Mouse (Mus musculus): Measurements from ENCODE around the gene Itgb6. TPM values are rescaled to one million over a fixed set of nuclear protein-coding genes. Genes with fewer than 3 reads are reported as not detected.

Gene Itgb6
- polyA plus RNA-seq, 1 experiment = not detected

DNA sequence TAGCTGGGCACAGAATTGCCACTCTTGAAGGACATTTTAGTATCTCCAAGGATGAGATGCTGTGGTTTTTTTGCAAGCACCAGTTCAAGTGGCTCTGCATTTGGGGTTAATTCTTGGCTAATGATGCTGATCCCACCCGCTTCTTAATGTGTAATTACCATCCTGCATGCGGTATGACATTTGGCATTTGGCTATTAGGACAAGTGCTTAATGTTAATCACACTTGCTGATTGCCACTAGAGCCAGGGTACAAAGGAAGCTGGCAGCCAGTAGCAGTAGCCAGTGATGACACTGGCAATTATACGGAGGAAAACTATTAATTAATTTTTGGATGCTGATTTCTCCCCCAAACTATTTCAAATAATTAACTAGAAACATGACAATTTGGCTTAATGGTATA lies 86.0 kb downstream of the Itgb6 start:
- H3K4me3 ChIP-seq (ENCODE audit: insufficient read depth, low read length) = no peak overlapping the region
- no peaks in the 10 kb centered on the region for H3K4me1 ChIP-seq (ENCODE audit: control insufficient read depth, insufficient read depth, low read length)
- H3K27ac ChIP-seq (ENCODE audit: insufficient read depth, low read depth, low read length) = no peak overlapping the region
- TF ChIP-seq POLR2A (IDR thresholded peaks at IDR 0.05; ENCODE audit: borderline replicate concordance, low read depth, low read length) (no peak), CTCF (IDR thresholded peaks at IDR 0.05; ENCODE audit: low read depth, low read length) (no peak)

DNA sequence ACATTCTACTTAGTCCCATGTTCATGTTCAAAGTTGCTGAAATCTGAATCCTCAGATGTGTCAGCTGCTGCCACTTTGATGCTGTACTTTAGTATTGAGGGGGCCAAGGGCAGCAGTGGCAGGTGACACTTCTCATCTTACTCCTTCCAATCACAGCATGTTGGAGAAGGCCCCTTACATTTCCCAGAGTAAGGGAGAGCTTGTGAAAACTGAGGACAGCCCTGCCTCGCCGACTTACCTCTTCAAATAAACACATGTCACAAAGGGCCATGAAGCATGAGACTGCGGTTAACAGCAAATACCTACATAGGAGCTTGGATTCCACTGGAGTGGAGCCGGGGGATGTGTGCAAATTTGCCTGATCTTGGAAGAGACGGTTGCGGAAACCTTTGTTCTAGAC lies 86.4 kb downstream of the Itgb6 start:
- Histone ChIP-seq H3K27ac (ENCODE audit: insufficient read depth, low read depth, low read length) (no peak overlapping the region), H3K4me3 (ENCODE audit: insufficient read depth, low read length) (no peak overlapping the region), H3K4me1 (ENCODE audit: control insufficient read depth, insufficient read depth, low read length) (no peaks in the 10 kb centered on the region)
- TF ChIP-seq POLR2A (IDR thresholded peaks at IDR 0.05; ENCODE audit: borderline replicate concordance, low read depth, low read length) (no peak), CTCF (IDR thresholded peaks at IDR 0.05; ENCODE audit: low read depth, low read length) (no peak)

DNA sequence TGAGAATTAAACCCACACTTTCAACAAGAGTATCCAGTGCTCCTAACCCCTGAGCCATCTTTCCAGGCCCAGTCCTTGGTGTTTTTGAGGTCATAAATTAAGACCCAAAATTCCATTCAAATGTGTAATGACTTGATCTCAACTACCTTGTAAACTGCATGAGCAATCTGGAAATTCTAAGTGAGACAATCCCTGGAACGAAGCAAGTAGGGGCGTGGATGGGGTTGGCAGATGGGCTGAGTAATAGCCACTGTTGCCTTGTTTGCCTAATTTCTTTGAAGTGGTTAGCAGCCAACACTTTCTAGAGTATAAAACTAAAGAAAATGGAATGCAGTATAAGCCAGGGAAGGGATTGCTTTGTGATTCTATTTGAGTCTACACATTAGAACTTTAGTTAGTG lies 89.7 kb downstream of the Itgb6 start:
- Histone ChIP-seq H3K27ac (ENCODE audit: insufficient read depth, low read depth, low read length) (no peak overlapping the region), H3K4me1 (ENCODE audit: control insufficient read depth, insufficient read depth, low read length) (no peaks in the 10 kb centered on the region), H3K4me3 (ENCODE audit: insufficient read depth, low read length) (no peak overlapping the region)
- no peak for TF ChIP-seq POLR2A (IDR thresholded peaks at IDR 0.05; ENCODE audit: borderline replicate concordance, low read depth, low read length)
- TF ChIP-seq CTCF (IDR thresholded peaks at IDR 0.05; ENCODE audit: low read depth, low read length) = no peak

DNA sequence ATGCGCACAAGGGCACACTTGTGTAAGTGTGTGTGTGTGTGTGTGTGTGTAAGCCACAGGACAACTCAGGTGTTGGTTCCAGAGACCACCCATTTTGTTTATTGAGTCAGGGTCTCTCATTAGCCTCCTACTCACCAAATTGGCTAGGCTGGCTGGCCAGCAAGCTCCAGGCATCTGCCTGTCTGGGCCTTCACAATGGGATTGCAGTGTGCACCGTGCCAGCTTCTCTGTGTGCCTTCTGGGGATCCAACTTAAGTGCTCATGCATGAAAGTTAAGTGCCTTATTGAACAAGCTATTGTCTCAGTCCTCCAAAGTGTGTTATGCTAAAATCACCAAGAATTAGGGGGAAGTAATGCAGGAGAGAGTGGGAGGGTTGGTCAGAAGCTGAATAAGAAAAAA lies 92.1 kb downstream of the Itgb6 start:
- TF ChIP-seq POLR2A (IDR thresholded peaks at IDR 0.05; ENCODE audit: borderline replicate concordance, low read depth, low read length) = no peak
- TF ChIP-seq CTCF (IDR thresholded peaks at IDR 0.05; ENCODE audit: low read depth, low read length) = no peak
- H3K27ac ChIP-seq (ENCODE audit: insufficient read depth, low read depth, low read length) = no peak overlapping the region
- no peaks in the 10 kb centered on the region for H3K4me1 ChIP-seq (ENCODE audit: control insufficient read depth, insufficient read depth, low read length)
- H3K4me3 ChIP-seq (ENCODE audit: insufficient read depth, low read length) = no peak overlapping the region

DNA sequence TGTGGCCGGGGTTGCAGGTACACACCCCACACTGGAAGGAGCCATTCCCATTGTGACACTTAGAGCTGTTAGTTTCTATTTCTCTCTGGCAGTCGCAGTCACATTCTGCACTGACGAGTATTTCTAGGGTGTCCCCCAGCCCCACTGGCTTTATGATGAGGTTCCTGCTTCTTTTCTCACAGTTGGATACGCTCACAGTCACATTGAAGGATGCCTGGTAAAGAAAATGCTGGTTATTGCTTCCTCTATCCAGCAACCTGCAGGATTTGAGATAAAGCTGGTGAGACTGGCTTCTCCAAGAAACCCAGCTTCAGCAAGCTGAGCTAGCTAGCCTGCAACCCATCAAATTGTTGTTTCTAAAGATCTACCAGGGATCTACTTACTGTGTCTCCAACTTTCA lies 94.5 kb downstream of the Itgb6 start:
- Histone ChIP-seq H3K27ac (ENCODE audit: insufficient read depth, low read depth, low read length) (no peak overlapping the region), H3K4me1 (ENCODE audit: control insufficient read depth, insufficient read depth, low read length) (no peaks in the 10 kb centered on the region), H3K4me3 (ENCODE audit: insufficient read depth, low read length) (no peak overlapping the region)
- TF ChIP-seq CTCF (IDR thresholded peaks at IDR 0.05; ENCODE audit: low read depth, low read length) = no peak
- no peak for TF ChIP-seq POLR2A (IDR thresholded peaks at IDR 0.05; ENCODE audit: borderline replicate concordance, low read depth, low read length)

DNA sequence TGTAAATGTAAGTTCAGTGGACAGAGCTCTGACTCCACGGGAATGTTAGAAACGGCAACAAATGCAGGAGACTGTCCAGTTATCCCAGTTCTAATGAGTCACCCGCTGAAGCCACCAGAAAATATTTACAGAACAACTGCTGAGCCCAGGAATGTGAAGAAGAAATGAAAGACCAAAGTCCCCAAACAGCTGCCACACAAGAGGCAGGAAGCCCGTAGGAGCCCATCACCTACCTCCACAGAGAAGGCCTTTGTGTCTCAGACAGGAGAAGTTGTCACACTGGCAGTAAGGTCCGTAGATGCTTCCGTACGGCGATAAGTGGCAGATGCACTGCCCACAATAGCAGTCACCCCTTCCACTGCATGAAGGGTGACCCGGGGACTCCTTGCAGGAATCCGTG lies 94.9 kb downstream of the Itgb6 start:
- H3K4me3 ChIP-seq (ENCODE audit: insufficient read depth, low read length) = no peak overlapping the region

DNA sequence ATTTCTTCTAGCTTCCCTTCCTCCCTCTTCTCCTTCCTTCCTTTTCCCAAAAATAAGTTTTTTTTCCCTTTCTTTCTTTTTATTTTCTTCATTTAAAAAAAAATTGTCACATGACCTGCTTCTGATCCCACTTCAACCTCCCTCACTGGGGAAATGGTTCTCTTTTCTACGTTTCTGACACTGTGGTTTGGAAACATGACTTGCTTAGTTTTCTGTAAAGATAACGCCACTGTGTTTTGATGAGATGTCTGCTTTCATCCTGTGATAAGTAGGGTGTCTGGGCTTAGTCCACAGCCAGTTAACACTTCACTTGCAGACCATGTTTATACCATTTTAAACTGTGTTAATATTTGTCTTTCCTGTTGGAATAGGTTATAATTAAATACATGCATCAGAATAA lies 96.7 kb downstream of the Itgb6 start:
- no peak overlapping the region for H3K4me3 ChIP-seq (ENCODE audit: insufficient read depth, low read length)
- TF ChIP-seq POLR2A (IDR thresholded peaks at IDR 0.05; ENCODE audit: borderline replicate concordance, low read depth, low read length) (no peak), CTCF (IDR thresholded peaks at IDR 0.05; ENCODE audit: low read depth, low read length) (no peak)
- no peaks in the 10 kb centered on the region for H3K4me1 ChIP-seq (ENCODE audit: control insufficient read depth, insufficient read depth, low read length)
- H3K27ac ChIP-seq (ENCODE audit: insufficient read depth, low read depth, low read length) = no peak overlapping the region

More for the DNA sequence above, 94.9 kb downstream of the Itgb6 start:
- TF ChIP-seq CTCF (IDR thresholded peaks at IDR 0.05; ENCODE audit: low read depth, low read length) = no peak
- no peak for TF ChIP-seq POLR2A (IDR thresholded peaks at IDR 0.05; ENCODE audit: borderline replicate concordance, low read depth, low read length)
- Histone ChIP-seq H3K4me1 (ENCODE audit: control insufficient read depth, insufficient read depth, low read length) (no peaks in the 10 kb centered on the region), H3K27ac (ENCODE audit: insufficient read depth, low read depth, low read length) (no peak overlapping the region)

DNA sequence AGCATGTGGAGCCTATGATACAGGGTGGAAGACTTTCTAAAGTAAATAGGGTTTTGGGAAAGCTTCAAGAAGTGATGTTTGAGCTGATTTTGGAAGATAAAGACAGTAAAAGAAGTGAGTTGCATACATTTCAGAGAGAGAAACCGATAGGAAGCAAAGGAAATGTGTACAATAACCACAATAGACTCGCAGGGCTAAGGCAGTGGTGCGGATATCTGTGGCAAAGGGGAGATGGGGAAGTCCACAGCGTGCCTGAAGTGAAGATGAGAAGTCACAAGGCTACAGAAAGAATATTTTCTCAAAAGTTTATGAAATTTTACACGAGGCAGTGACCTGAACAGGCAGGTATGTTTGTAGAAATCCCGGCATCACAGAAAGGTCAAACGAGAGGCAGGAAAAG lies 100.3 kb downstream of the Itgb6 start:
- Histone ChIP-seq H3K27ac (ENCODE audit: insufficient read depth, low read depth, low read length) (no peak overlapping the region), H3K4me1 (ENCODE audit: control insufficient read depth, insufficient read depth, low read length) (no peaks in the 10 kb centered on the region), H3K4me3 (ENCODE audit: insufficient read depth, low read length) (no peak overlapping the region)
- no peak for TF ChIP-seq POLR2A (IDR thresholded peaks at IDR 0.05; ENCODE audit: borderline replicate concordance, low read depth, low read length)
- no peak for TF ChIP-seq CTCF (IDR thresholded peaks at IDR 0.05; ENCODE audit: low read depth, low read length)

DNA sequence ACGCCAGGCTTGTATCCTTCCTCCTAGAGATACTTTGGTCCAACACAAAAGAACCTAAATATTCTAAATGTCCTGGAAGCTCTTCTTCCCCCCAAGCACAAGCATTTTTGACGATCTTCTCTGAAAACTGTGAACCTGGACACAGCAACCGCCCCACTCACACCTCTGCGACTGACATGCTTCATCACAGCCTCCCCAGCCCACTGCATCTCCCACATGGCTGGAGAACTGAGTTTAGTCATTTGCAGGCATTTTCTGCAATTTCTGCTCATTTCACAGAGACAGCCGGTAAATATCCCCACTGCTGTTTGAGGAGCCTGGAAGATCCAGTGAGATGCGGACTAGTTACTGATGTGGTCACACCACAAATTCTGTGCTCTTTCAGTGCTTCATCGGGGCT lies 107.7 kb downstream of the Itgb6 start:
- no peaks in the 10 kb centered on the region for H3K4me1 ChIP-seq (ENCODE audit: control insufficient read depth, insufficient read depth, low read length)
- H3K27ac ChIP-seq (ENCODE audit: insufficient read depth, low read depth, low read length) = no peak overlapping the region
- no peak overlapping the region for H3K4me3 ChIP-seq (ENCODE audit: insufficient read depth, low read length)
- TF ChIP-seq POLR2A (IDR thresholded peaks at IDR 0.05; ENCODE audit: borderline replicate concordance, low read depth, low read length) (no peak), CTCF (IDR thresholded peaks at IDR 0.05; ENCODE audit: low read depth, low read length) (no peak)

DNA sequence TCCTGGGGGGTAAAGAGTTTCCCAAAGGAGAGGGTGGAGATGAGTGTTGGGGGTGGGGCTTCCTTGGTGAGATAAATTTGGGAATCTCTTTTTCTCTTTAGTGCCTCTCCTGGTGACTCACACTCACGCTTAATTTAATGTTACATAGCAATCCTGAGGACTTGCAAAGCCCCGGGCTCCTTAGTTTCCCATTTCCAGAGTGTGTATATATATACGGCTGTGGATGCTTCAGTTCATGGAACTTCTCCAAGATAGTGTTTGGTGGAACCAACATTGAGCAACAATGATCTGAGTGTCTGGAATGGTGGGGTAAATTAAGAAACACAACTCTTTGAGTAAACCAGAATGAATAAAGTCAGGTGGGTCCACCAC lies 108.6 kb downstream of the Itgb6 start:
- H3K4me3 ChIP-seq (ENCODE audit: insufficient read depth, low read length) = no peak overlapping the region
- H3K4me1 ChIP-seq (ENCODE audit: control insufficient read depth, insufficient read depth, low read length) = no peaks in the 10 kb centered on the region
- H3K27ac ChIP-seq (ENCODE audit: insufficient read depth, low read depth, low read length) = no peak overlapping the region
- TF ChIP-seq POLR2A (IDR thresholded peaks at IDR 0.05; ENCODE audit: borderline replicate concordance, low read depth, low read length) (no peak), CTCF (IDR thresholded peaks at IDR 0.05; ENCODE audit: low read depth, low read length) (no peak)
